Mouse (Mus musculus) spleen, adult 2 months (tissue): ENCODE measurements around the gene Cacna1e.

Experiments used
- CTCF ChIP-seq: fragments of 200-500 bp; IDR thresholded peaks from 2 replicates; pipeline ENCODE4 v1.5.1; 2011; ENCODE audit warnings: mild to moderate bottlenecking, inconsistent platforms; ENCODE audit not compliant: insufficient read depth, insufficient read length, insufficient replicate concordance; ENCODE audit errors: extremely low read depth
- POLR2A ChIP-seq: fragments of 200-500 bp; IDR thresholded peaks from 2 replicates; pipeline ENCODE4 v1.6.1; 2011; ENCODE audit warnings: low read depth, low read length, inconsistent platforms

DNA sequence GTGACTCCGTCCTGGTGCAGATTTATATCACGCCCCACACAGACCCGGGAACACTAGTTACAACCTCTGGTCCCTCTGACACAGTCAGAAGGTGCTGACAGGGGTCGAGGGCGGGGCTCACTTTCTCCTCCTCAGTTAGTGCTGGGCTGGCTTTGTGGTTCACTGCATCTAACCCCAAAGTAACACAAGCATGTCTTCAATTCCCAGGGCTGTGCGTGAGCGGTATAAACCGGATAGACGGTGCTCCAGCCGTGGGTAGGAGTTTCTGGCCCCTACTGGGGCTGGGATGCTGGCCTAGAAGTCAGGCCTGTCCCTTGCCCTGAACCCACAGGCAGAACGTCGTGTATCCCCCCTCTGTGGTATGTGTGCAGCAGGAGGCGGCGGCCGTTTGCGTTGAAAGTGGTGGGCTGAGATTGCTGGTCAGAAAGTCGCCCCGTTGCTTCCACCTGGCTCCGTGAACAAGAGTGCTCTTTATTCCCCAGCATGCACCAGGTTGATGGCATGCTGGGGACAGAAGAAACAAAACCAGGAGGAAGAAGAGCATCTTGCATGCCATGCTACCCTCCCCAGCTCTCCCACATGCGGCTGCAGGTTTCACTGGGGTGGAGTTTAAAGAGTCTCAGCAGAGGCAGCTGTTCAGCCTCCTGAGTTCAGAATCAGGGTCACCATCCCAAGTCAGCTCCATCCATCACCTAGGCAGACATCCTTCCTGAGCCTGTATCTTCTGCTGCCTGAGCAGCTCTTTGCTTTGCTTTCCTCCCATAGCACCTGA lies 467.7 kb downstream of the Cacna1e start:
- TF ChIP-seq CTCF = no peak
- no peak for TF ChIP-seq POLR2A
